Mouse (Mus musculus): ENCODE measurements around the gene Adgrf5.
"Not testable (repeated sequence)": the region's sequence is repeated elsewhere in the genome, so short reads cannot be mapped to it uniquely, and the experiment has no call there.

The Adgrf5 gene

DNA sequence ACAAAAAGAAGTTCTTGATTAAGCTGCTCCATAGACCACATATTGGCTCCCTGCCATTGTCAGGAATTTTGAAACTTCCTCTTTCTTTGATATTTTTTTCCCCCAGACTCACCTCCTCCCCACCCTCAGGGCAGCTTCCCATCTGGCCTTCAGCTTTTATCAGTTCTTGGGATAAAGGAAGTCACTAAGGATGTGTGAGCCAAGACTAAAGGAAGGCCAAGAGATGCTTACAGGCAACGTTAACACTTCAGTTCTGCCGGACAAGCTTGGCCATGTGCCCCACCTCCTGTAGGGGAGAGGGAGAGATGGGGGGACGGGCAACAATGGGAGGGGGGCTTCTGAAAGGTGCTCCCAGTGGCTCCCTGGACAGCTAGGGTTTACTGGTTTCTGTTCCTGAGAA is 109.8 kb downstream of the Adgrf5 start:
- no peak for DNase-seq

- DNase-seq: no peak
Observed at GRCm38 (mm10) chr17:43472558-43472957, 112.3 kb downstream of the Adgrf5 start.

DNA sequence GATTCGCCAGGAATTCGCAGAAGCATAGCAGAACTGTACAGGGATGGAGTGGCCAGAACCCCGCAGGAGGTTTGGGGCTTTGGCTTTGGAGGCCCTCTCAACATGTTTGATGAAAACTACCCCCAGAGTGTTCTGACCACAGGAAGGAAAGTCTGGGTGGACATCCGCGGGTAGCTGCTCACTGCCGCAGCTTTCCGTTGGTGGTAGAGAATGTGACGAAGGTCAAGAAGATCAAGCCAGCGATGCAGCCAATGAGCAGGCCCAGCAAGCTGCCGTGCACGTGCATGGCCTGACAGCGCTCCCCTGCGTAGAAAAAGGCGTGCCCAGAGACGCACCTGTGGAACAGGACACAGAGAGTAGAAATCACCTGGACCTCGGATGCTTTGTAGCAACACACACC is 114.5 kb downstream of the Adgrf5 start:
- no peak for DNase-seq

DNA sequence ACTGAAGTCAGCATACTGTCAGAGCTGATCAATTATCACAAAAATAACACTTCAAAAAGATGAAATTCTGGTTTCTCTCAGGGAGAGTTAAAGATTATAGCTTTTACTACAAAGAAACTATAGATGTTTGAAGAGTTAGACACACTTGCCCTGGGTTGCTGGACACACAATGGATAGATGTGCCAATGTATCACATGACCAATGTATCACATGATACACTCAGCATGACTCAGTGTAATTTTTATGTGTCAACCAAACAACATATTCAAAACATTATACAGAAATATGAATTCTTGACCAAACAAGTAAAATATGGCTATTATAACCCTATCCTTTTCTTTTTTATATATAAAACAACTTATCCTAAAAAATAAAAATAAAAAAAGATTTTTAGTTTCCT is 117.4 kb downstream of the Adgrf5 start:
- DNase-seq: no peak

GRCm38 (mm10) chr17:43485982-43486381 is 125.7 kb downstream of the Adgrf5 start:
- no peak for DNase-seq

GRCm38 (mm10) chr17:43488439-43489151 is 128.3 kb downstream of the Adgrf5 start:
- no peak for DNase-seq

DNA sequence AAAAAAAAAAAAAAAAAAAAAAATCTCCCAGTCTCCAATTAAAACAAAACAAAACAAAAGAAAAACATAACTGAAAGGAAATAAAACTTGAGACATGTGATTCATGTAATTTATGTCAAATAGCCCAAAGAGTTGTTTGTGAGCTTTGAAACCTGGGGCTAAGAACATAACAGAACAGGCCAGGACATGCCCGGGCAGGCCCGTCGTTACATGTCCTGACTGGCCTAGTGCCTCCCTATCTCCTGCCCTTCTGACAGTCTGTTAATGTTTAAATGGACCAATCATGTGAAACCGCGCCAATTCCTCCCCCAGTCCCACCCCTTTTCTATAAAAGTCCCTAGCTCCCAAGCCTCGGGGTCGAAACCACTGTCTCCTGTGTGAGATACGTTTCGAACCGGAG is 130.1 kb downstream of the Adgrf5 start:
- DNase-seq: not testable (repeated sequence)

DNA sequence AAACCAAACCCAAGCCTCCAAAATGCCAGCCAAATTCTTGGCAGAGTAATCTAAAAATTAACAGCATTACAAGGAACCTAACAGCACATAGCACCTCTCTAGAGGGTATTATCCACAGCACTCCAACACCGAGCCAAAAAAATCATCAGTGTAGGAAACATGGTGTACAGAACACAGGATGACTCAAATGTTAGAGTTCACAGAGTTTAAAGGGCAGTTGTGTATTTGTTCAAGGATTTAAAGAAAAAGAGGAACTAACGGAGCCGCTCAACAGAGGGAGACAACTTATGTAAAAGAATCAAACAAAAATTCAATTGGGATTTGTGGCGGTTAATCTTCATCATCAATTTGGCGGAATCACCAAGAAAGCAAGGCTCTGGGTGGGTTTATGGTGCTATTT is 135.3 kb downstream of the Adgrf5 start:
- DNase-seq: no peak

- DNase-seq: no peak
Observed at GRCm38 (mm10) chr17:43497521-43497920, 137.3 kb downstream of the Adgrf5 start.

DNA sequence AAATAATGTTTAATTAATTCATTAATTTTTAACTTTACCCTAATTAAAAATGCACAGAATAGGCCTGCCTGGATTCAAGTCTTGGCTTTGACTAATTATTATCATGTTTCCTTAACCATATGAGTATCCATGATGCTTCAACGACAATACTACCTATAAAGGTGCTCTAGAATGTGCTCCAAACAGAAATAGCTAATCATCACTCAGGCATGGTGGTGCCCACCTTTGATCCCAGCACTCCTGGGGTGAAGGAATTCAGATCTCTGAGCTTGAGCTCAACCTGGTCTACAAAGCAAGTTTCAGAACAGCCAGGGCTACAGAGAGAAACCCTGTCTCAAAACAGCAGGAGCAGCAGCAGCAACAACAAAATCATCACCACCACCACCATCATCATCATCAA is 140.3 kb downstream of the Adgrf5 start:
- no peak for DNase-seq

DNA sequence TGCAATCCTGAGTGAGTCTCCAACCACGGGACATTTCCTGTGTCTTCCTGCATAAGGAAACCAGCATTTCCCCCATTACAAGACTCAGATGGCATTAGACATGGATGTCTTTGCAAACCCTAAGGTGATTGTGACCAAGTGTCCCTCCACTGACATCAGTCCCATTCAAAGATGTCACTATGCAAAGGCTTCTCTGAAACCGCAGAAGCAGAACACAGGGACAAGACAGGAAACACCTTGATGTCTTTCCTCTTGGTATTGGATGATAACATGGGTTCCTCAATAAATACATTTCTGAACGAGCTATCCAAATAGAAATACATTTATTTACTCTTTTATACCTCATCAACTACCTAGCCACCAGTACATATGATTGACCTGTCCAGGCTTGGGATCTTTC is 141.0 kb downstream of the Adgrf5 start:
- DNase-seq: no peak

DNA sequence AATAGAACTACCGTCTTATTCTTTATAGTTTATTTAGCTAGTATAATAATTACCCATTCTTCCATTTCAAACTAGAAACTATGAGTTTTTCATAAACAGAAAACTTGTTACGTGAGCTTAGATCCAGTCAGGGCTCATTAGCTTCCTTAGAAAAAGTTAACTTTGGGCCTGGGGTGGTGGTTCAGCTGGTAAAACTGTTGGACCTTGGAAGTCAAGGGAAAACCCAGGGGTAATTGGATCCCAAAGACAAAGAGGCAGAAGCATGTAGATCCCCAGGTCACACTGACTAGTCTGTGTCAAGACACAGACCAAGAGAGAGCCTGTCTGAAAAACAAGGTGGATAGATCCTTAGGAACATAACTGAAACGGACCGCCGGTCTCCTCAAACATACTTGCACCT is 141.4 kb downstream of the Adgrf5 start:
- DNase-seq: no peak

DNA sequence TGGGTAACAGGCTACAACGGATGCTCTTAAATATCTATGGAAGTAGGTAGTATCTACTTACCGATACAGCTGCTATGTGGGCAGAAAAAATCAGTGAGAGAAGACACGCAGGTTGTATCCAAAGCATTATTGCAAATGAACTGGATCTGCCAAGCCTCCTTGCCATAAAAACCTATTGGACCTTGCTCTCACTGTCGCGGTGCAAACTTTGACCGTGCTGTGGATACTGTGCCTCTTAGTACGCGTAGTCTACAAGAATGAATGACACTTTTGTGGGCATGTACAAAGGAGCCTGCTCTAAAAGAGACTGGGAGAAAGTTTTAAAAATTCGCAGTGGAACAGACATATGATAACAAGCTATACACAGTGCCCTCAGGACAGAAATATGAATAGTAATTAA is 142.3 kb downstream of the Adgrf5 start, which contains the start of gene Mep1a:
TSS of gene Mep1a (minus strand) at position 221 of the 400 bp plus-strand sequence.
- no peak for DNase-seq

DNA sequence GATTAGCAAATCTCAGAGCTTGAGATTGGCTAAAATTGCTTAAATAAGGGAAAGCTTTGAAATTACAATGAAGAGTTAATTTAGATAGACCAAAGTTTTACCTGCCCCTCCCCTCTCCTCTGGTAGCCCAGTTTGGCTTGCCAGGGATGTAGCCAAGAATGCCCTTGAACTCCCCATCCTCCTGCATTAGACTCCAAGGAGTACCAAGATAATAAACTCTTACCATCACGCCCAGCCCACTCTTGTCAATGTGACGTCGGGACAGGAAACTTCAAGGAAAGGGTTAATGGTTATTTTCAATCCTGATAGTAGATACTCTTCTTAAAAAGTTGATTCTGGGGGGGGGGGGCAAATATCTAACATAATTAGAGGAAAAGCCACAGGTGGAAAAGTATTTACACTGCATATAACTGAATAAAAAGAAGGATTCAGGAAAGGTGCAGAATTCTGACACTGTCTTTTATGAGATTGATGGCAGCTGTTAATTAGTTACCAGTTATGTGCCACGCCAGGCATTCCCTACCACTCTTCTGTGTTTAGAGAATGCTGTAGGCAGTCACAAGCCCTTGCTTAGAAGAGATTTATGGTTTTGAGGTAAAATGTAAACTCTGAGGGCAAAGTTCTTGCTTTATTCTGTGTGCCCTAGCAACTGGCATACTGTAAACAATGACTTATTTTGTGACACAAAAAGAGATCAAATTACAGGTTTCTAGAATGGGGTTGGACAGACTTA is 143.8 kb downstream of the Adgrf5 start:
- DNase-seq: no peak

DNA sequence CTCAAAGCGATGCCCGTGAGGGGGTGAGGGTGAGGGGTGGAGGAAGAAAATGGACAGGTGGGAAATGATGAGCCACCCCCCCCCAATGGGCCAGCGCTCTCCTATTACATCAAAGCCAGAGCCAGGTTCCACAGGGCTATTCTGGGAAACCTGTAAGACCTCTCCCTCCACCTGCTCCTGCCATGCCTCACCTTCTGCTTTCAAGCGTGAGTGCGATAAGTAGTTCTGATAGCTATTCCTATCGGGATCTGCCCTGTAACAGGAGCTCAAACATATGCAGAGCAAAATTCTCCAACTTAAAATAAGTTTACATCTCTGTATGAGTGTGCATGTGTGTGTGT is 144.3 kb downstream of the Adgrf5 start:
- DNase-seq: no peak
